Mouse (Mus musculus): ENCODE results near the gene Alpi.

Alpi gene

GRCm38 (mm10) chr1:87101411-87101810, at the start of gene Alpi:
Gene Alpi, minus strand, starts transcription at chr1:87101606.
- DNase-seq (ENCODE audit: low spot score): no peak

GRCm38 (mm10) chr1:87149422-87149821, 48.0 kb upstream of the Alpi start:
- DNase-seq (ENCODE audit: low spot score): no peak

DNA sequence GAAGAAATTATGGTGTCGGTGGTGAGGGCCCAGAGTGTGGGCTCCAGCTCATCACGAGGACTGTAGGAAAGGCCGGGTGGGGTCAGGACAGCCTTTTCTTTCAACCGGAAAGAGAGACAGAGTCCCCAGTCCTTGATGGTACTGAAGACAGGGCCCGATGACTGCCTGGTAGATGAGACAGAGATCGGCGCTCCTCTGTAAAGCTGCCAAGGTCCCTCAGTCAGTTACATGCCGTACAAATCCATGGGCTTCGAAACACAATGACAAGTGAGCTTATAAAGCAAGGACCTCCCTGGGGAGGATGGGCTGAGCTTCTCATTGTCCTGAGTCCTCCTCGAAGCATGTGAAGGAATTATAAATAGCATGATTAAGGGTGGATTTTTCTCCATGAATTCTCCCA, 41.7 kb upstream of the Alpi start:
- DNase-seq (ENCODE audit: low spot score): no peak

- no peak for DNase-seq (ENCODE audit: low spot score)
Measured at GRCm38 (mm10) chr1:87142456-87142855, 41.0 kb upstream of the Alpi start.

- DNase-seq (ENCODE audit: low spot score): no peak
Measured at GRCm38 (mm10) chr1:87141550-87141949, 40.1 kb upstream of the Alpi start.

DNA sequence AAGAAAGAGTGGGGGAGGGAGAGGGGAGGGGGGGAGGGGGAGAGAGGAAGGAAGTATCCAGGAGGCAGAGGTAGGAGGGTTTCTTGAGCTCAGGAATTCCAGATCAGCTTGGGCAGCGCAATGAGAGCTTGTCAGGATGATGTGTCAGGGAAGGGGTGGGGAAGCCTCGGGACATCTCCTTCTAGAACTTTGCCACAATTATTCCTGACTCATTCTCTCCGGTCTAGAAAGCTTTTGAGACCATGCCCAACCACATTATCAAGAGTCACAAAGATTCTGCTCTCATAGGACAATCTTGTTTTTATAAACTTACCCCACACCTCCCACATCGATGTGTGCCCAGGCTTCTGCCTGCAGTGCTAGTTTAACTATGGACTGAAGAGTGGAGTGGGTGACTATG, 30.4 kb upstream of the Alpi start:
- DNase-seq (ENCODE audit: low spot score): no peak

DNA sequence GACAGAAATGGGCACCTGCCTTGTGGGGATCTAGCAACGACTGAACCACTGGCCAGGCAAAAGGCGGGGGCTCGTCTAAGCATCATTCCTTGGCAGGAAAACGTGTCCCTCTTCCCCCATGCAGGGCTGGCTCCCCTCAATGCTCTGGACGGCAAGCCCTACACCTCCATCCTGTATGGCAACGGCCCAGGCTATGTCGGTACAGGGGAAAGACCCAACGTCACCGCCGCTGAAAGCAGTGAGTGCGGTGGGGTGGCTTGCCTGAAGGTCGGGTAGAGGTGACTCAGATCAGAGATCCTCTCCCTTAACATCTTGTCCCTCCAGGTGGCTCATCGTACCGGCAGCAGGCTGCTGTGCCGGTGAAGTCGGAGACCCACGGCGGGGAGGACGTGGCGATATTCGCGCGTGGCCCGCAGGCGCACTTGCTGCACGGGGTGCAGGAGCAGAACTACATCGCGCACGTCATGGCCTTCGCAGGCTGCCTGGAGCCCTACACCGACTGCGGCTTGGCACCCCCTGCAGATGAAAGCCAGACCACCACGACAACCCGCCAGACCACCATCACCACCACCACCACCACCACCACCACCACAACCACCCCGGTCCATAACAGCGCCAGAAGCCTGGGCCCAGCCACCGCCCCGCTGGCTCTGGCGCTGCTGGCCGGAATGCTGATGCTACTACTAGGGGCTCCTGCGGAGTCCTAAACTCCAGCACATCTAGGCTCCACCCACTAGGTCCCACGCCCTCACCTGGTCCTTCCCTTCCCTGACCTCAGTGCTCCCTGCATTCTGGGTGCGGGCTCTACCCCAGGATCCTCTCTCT, 26.0 kb upstream of the Alpi start:
- no peak for DNase-seq (ENCODE audit: low spot score)

DNA sequence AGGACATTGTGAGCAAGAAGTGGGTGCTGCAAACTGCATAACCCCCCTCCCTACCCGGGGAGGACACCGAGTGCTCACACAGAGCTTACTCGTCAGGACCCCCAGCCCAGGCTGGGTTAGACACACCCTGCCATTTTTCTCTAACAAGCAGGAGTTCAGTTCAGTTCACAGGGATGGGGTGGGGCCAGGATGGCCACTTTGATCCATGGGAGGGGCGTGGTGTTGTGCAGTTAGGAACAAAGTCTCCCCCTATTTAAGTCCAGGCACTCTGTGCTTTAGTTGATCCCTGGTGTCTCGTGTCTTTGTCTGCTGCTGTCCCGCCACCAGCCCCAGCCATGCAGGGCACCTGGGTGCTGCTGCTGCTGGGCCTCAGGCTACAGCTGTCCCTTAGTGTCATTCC, 23.3 kb upstream of the Alpi start, which contains the start of gene Akp3:
TSS of gene Akp3 (plus strand) at position 301 of the 400 bp plus-strand sequence.
- no peak for DNase-seq (ENCODE audit: low spot score)

DNA sequence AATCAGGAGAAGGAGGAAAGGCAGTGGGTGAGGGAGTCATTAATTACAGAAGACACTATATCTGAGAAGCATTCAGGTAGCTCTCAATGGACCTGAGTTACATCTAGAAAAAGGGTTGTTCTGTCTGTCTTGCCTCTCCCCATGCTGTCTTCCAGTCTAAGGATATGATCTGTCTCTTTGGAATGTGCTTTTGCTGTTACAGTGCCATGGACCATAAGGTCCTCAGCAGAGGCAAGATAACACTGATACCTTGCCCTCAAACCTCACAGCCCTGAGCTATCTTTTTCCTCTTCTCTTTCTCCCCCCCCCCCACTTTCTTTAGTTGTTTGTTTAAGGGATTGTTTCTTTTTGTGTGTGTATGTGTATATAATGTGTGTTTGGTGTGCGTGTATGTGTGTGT, 13.4 kb upstream of the Alpi start:
- DNase-seq (ENCODE audit: low spot score): no peak

DNA sequence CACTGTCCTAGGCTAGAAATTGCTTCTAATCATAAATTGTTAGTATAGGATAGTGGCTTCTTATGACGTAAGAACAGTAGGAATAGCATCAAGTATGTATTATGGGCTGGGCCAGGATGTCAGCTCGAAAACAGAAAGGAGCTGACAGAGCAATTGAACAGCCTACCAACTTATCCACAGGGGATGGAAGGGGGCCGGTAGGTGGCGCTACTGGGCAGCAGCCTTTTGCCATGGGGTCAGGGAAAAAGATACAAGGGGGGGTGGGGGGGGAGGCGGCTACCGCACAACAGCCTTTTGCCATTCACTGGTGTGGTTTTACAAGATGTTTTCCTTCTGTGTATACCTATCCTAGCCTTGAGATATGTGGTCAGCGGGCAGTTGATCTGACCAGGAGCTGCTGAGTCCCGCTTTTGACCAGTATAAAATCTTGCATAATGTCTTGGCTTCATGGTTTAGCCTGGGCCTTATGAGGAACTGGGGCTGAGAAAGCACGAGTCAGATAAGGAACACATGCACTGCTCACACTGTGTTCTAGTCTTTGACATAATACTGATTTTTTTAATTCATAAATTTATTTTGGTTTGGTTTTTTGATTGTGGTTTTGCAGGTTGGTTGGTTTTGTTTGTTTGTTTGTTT, 10.4 kb upstream of the Alpi start:
- no peak for DNase-seq (ENCODE audit: low spot score)

GRCm38 (mm10) chr1:87108564-87108963, 7.2 kb upstream of the Alpi start:
- no peak for DNase-seq (ENCODE audit: low spot score)

GRCm38 (mm10) chr1:87106536-87106935, 5.1 kb upstream of the Alpi start:
- DNase-seq (ENCODE audit: low spot score): no peak

DNA sequence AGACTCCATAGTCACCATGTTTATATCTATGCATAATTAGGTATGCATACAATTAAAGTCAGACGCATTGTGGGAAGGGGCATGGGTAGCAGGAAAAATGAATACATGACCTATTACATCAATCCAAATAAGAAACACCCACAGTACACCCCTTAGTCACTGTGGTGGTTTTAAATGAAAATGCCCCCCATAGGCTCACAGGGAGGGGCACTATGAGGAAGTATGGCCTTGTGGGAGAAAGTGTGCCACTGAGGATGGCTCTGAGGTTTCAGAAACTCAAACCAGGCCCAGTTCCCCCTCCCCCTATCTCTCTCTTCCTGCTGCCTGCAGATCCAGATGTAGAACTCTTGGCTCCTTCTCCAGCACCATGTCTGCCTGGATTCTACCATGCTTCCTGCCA, 2.5 kb upstream of the Alpi start:
- no peak for DNase-seq (ENCODE audit: low spot score)

- no peak for DNase-seq (ENCODE audit: low spot score)
Measured at GRCm38 (mm10) chr1:87102114-87102513, 708 bp upstream of the Alpi start.

DNA sequence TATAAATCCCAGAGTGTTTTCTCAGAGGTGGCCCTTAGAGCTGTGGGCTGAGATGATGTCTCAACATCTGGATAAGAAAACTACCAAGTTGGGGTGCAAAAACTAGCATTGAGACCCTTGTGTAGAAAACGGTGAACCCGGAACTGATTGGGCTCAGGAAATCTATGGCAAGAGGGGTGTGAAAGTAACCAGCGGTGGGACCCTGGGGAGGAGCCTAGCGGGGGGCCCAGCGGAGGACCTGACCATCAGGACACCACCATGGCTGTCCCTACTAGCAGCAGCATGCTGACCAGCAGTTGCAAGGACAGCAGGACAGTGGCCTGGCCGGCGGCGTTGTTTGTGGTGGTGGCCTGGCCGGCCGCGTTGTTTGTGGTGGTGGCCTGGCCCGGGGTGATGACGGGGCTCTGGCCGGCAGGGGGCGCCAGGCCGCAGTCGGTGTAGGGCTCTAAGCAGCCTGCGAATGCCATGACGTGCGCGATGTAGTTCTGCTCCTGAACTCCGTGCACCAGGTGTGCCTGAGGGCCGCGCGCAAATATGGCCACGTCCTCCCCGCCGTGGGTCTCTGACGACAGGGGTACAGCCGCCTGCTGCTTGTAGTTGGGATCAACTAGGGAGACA, 2.9 kb downstream of the Alpi start:
- DNase-seq (ENCODE audit: low spot score): peak; percentile 0

DNA sequence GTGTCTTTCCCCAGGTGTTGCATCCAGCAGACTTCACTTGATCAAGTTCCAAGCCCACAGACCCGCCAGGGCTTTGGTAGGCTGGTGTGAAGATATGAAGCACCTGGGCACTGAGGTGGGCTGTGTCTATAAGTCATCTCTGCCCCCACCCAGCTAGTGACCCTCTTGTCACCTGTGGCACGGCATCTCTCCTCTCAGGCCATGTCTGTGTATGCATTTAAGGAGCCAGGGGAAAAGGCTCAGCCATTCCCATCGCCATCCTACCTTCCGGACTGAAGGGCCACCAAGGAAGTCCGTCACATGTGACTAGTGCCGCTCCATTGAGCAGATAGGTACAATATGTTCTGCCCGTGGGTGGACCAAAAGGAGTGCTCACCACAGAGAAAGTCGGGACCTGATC, 5.8 kb downstream of the Alpi start:
- DNase-seq (ENCODE audit: low spot score): no peak

DNA sequence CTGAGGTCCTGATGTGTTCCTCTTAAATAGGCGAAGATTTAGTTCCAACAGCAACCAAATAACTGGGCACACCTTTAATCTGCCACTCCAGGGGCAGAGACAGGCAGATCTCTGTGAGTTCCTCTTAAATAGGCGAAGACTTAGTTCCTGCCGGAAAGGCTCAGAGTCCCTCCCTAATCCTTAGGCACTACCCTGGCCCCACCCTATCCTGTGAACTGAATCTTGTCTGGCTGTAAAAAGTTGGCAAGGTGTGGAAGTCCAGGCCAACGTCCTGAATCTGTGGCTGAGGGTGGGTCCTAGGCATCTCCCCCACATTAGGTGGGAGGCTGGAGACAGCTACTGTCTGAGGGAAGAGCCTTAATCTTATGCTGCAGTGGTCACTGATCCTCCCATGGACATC, 11.6 kb downstream of the Alpi start, which contains the start of gene Alppl2:
TSS of gene Alppl2 (minus strand) at position 101 of the 400 bp plus-strand sequence.
- no peak for DNase-seq (ENCODE audit: low spot score)

- DNase-seq (ENCODE audit: low spot score): no peak
Measured at GRCm38 (mm10) chr1:87089251-87089650, 12.2 kb downstream of the Alpi start.

DNA sequence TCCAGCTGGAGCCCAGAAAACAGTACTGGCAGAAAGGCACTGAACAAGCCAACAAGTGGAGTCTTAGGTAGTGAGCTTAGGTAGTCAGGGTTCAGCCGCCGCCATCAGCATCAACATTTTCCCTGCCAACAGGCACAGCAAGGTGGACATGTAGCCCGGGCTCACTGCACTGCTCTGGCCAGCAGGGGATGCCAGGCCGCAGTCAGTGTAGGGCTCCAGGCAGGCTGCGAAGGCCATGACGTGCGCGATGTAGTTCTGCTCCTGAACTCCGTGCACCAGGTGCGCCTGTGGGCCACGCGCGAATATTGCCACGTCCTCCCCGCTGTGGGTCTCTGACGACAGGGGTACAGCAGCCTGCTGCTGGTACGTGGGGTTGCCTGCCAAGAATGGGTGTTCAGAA, 14.4 kb downstream of the Alpi start:
- no peak for DNase-seq (ENCODE audit: low spot score)

- DNase-seq (ENCODE audit: low spot score): no peak
Measured at GRCm38 (mm10) chr1:87086196-87086595, 15.2 kb downstream of the Alpi start.

- DNase-seq (ENCODE audit: low spot score): no peak
Measured at GRCm38 (mm10) chr1:87073776-87074175, 27.6 kb downstream of the Alpi start.

GRCm38 (mm10) chr1:87070720-87071119, 30.7 kb downstream of the Alpi start:
- DNase-seq (ENCODE audit: low spot score): no peak

DNA sequence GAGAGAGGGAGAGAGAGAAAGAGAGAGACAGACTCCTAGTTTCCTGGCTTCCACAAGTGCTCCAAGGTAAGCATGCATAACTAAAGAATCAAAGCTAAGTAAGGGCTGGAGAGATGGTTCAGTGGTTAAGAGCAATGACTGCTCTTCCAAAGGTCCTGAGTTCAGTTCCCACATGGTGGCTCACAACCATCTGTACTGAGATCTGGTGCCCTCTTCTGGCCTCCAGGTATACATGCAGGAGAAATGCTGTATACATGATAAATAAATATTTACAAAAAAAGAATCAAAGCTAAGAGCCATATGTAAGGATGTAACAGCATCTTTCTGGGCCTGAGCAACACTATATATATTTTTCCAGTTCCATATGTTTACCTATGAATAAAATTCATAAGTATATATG, 40.5 kb downstream of the Alpi start:
- DNase-seq (ENCODE audit: low spot score): no peak

All from layer of hippocampus, adult 9-10 months (tissue).